Mouse (Mus musculus): ENCODE measurements around the gene Atp1a1. TPM values are rescaled to one million over a fixed set of nuclear protein-coding genes. Genes with fewer than 3 reads are reported as not detected.

Atp1a1 gene
- total RNA-seq (2021), result 1,000 to 10,000 TPM; 1,018 to 1,116 TPM
- long read RNA-seq, experiment 1, transcript Atp1a1-201 (23 exons, 3,679 nt), result major isoform, 317 of 398 reads
- long read RNA-seq, experiment 1, partial matches to known transcripts, result 43 of 398 reads
- long read RNA-seq, experiment 1, other reads (novel, unspliced or antisense), result 38 of 398 reads
- long read RNA-seq, experiment 2, transcript Atp1a1-201 (23 exons, 3,679 nt), result major isoform, 156 of 223 reads
- long read RNA-seq, experiment 2, partial matches to known transcripts, result 35 of 223 reads
- long read RNA-seq, experiment 2, other reads (novel, unspliced or antisense), result 32 of 223 reads

GRCm38 (mm10) chr3:101604550-101605223 is at the start of gene Atp1a1:
Gene Atp1a1 (minus strand): TSS chr3:101604684.
- intact Hi-C loops (cut with DNase I), result loop anchor here (2.0 to 5.0 kb wide), 3 partner anchors 97 to 202 kb away; no protein-coding TSS in a partner anchor
- TF ChIP-seq CTCF (IDR thresholded peaks at IDR 0.05), result no peak; the same call in 1 of the 2 replicates
- DNase-seq (ENCODE audit: extremely low spot score in 1 of 2, low spot score in 2 of 2), result peak; percentile 99
- H3K27ac ChIP-seq, result peak within 1 kb of the TSS; percentile 100
- peak within 1 kb of the TSS; percentile 83 for H3K4me3 ChIP-seq

GRCm38 (mm10) chr3:101653446-101653845 is 49.0 kb upstream of the Atp1a1 start:
- intact Hi-C loops (cut with DNase I), result loop anchor here (2.0 kb wide), 1 partner anchor 19 kb away; no protein-coding TSS in a partner anchor
- no peak for TF ChIP-seq CTCF (IDR thresholded peaks at IDR 0.05)
- Histone ChIP-seq H3K27ac (peak overlapping the region; percentile 89), H3K4me3 (no peak overlapping the region)
- DNase-seq (ENCODE audit: extremely low spot score in 1 of 2, low spot score in 2 of 2), result peak; percentile 21 to 64

GRCm38 (mm10) chr3:101652967-101653366 is 48.5 kb upstream of the Atp1a1 start:
- peak overlapping the region; percentile 89 for H3K27ac ChIP-seq
- DNase-seq (ENCODE audit: extremely low spot score in 1 of 2, low spot score in 2 of 2), result no peak
- intact Hi-C loops (cut with DNase I), result loop anchor here (2.0 kb wide), 1 partner anchor 18 kb away; no protein-coding TSS in a partner anchor
- no peak for TF ChIP-seq CTCF (IDR thresholded peaks at IDR 0.05)
- H3K4me3 ChIP-seq, result no peak overlapping the region

- intact Hi-C loops (cut with DNase I), result no loop called here
- TF ChIP-seq CTCF (IDR thresholded peaks at IDR 0.05), result no peak
- Histone ChIP-seq H3K4me3 (no peak overlapping the region), H3K27ac (no peak overlapping the region)
- DNase-seq (ENCODE audit: extremely low spot score in 1 of 2, low spot score in 2 of 2), result no peak
These were observed 45.8 kb upstream of the Atp1a1 start for GRCm38 (mm10) chr3:101650328-101650727.

- Histone ChIP-seq H3K4me3 (no peak overlapping the region), H3K27ac (no peak overlapping the region)
- no peak for DNase-seq (ENCODE audit: extremely low spot score in 1 of 2, low spot score in 2 of 2)
- TF ChIP-seq CTCF (IDR thresholded peaks at IDR 0.05), result no peak
- intact Hi-C loops (cut with DNase I), result no loop called here
These were observed 44.8 kb upstream of the Atp1a1 start for GRCm38 (mm10) chr3:101649271-101649670.

GRCm38 (mm10) chr3:101648096-101648793 is 43.8 kb upstream of the Atp1a1 start:
- intact Hi-C loops (cut with DNase I), result no loop called here
- Histone ChIP-seq H3K4me3 (no peak overlapping the region), H3K27ac (no peak overlapping the region)
- no peak for DNase-seq (ENCODE audit: extremely low spot score in 1 of 2, low spot score in 2 of 2)
- no peak for TF ChIP-seq CTCF (IDR thresholded peaks at IDR 0.05)

- H3K27ac ChIP-seq, result no peak overlapping the region
- intact Hi-C loops (cut with DNase I), result no loop called here
- DNase-seq (ENCODE audit: extremely low spot score in 1 of 2, low spot score in 2 of 2), result no peak
These were observed 42.3 kb upstream of the Atp1a1 start for GRCm38 (mm10) chr3:101646806-101647205.

GRCm38 (mm10) chr3:101645569-101646106 is 41.2 kb upstream of the Atp1a1 start:
- no peak for TF ChIP-seq CTCF (IDR thresholded peaks at IDR 0.05)
- intact Hi-C loops (cut with DNase I), result no loop called here
- no peak overlapping the region for H3K27ac ChIP-seq
- no peak for DNase-seq (ENCODE audit: extremely low spot score in 1 of 2, low spot score in 2 of 2)
- no peak overlapping the region for H3K4me3 ChIP-seq

More at GRCm38 (mm10) chr3:101646806-101647205, 42.3 kb upstream of the Atp1a1 start:
- no peak for TF ChIP-seq CTCF (IDR thresholded peaks at IDR 0.05)
- H3K4me3 ChIP-seq, result no peak overlapping the region

- no peak overlapping the region for H3K27ac ChIP-seq
- no peak for TF ChIP-seq CTCF (IDR thresholded peaks at IDR 0.05)
- no peak overlapping the region for H3K4me3 ChIP-seq
- intact Hi-C loops (cut with DNase I), result no loop called here
- no peak for DNase-seq (ENCODE audit: extremely low spot score in 1 of 2, low spot score in 2 of 2)
These were observed 39.7 kb upstream of the Atp1a1 start for GRCm38 (mm10) chr3:101644062-101644802.

- no peak overlapping the region for H3K27ac ChIP-seq
- TF ChIP-seq CTCF (IDR thresholded peaks at IDR 0.05), result no peak
- intact Hi-C loops (cut with DNase I), result no loop called here
- H3K4me3 ChIP-seq, result no peak overlapping the region
- no peak for DNase-seq (ENCODE audit: extremely low spot score in 1 of 2, low spot score in 2 of 2)
These were observed 38.8 kb upstream of the Atp1a1 start for GRCm38 (mm10) chr3:101643264-101643663.

GRCm38 (mm10) chr3:101638223-101638622 is 33.7 kb upstream of the Atp1a1 start:
- intact Hi-C loops (cut with DNase I), result no loop called here

More at GRCm38 (mm10) chr3:101638223-101638622, 33.7 kb upstream of the Atp1a1 start:
- no peak for DNase-seq (ENCODE audit: extremely low spot score in 1 of 2, low spot score in 2 of 2)
- TF ChIP-seq CTCF (IDR thresholded peaks at IDR 0.05), result no peak
- H3K4me3 ChIP-seq, result no peak overlapping the region
- peak overlapping the region; percentile 67; the same call in 1 of the 2 replicates for H3K27ac ChIP-seq

Measured in left cerebral cortex, adult 2 months (tissue).